Mouse (Mus musculus) regulatory T cell (primary cell): ENCODE data around the gene Dnajb12.

Experiments
- in situ Hi-C: fragments of 300-600 bp; cut with MboI, MseI; formaldehyde crosslinking; loops from one replicate; pipeline ENCODE4 v1.15.1; 2025; ENCODE audit warnings: high pct_unique_total_duplicates

The Dnajb12 gene

GRCm38 (mm10) chr10:59895460-59896186, 16.3 kb downstream of the Dnajb12 start:
- in situ Hi-C loops = no loop called here

- in situ Hi-C loops = no loop called here
Measured at GRCm38 (mm10) chr10:59896211-59896610, 16.9 kb downstream of the Dnajb12 start.

GRCm38 (mm10) chr10:59896911-59897331, 17.6 kb downstream of the Dnajb12 start:
- in situ Hi-C loops = no loop called here

- in situ Hi-C loops = no loop called here
Measured at GRCm38 (mm10) chr10:59897511-59897910, 18.2 kb downstream of the Dnajb12 start.

GRCm38 (mm10) chr10:59898180-59898778, 18.9 kb downstream of the Dnajb12 start:
- in situ Hi-C loops = no loop called here

- in situ Hi-C loops = no loop called here
Measured at GRCm38 (mm10) chr10:59898935-59899334, 19.6 kb downstream of the Dnajb12 start.

- in situ Hi-C loops = loop anchor here (5.0 to 25.0 kb wide), 3 partner anchors 53 to 838 kb away; partner anchors contain the start of gene Ddit4
Measured at GRCm38 (mm10) chr10:59899341-59900173, 20.2 kb downstream of the Dnajb12 start.

GRCm38 (mm10) chr10:59900174-59900435, 20.7 kb downstream of the Dnajb12 start:
- in situ Hi-C loops = loop anchor here (5.0 to 25.0 kb wide), 3 partner anchors 52 to 837 kb away; partner anchors contain the start of gene Ddit4

- in situ Hi-C loops = loop anchor here (5.0 to 25.0 kb wide), 3 partner anchors 51 to 836 kb away; partner anchors contain the start of gene Ddit4
Measured at GRCm38 (mm10) chr10:59900939-59901338, 21.6 kb downstream of the Dnajb12 start.

- in situ Hi-C loops = loop anchor here (5.0 to 25.0 kb wide), 3 partner anchors 51 to 836 kb away; partner anchors contain the start of gene Ddit4
Measured at GRCm38 (mm10) chr10:59901463-59901862, 22.1 kb downstream of the Dnajb12 start.

GRCm38 (mm10) chr10:59901986-59902605, 22.7 kb downstream of the Dnajb12 start:
- in situ Hi-C loops = loop anchor here (5.0 to 25.0 kb wide), 3 partner anchors 50 to 835 kb away; partner anchors contain the start of gene Ddit4

- in situ Hi-C loops = loop anchor here (5.0 to 25.0 kb wide), 3 partner anchors 50 to 835 kb away; partner anchors contain the start of gene Ddit4
Measured at GRCm38 (mm10) chr10:59902606-59902990, 23.2 kb downstream of the Dnajb12 start.

- in situ Hi-C loops = loop anchor here (5.0 to 25.0 kb wide), 3 partner anchors 49 to 834 kb away; partner anchors contain the start of gene Ddit4
Measured at GRCm38 (mm10) chr10:59903170-59903569, 23.8 kb downstream of the Dnajb12 start.

GRCm38 (mm10) chr10:59907080-59907609, 27.8 kb downstream of the Dnajb12 start:
- in situ Hi-C loops = loop anchor here (10.0 to 25.0 kb wide), 2 partner anchors 468 to 830 kb away; no protein-coding TSS in a partner anchor

GRCm38 (mm10) chr10:59907695-59908299, 28.4 kb downstream of the Dnajb12 start:
- in situ Hi-C loops = loop anchor here (10.0 to 25.0 kb wide), 2 partner anchors 467 to 830 kb away; no protein-coding TSS in a partner anchor

GRCm38 (mm10) chr10:59908776-59909315, 29.5 kb downstream of the Dnajb12 start:
- in situ Hi-C loops = loop anchor here (10.0 to 25.0 kb wide), 2 partner anchors 466 to 828 kb away; no protein-coding TSS in a partner anchor

GRCm38 (mm10) chr10:59909357-59909847, 30.0 kb downstream of the Dnajb12 start:
- in situ Hi-C loops = loop anchor here (10.0 to 25.0 kb wide), 2 partner anchors 465 to 828 kb away; no protein-coding TSS in a partner anchor

- in situ Hi-C loops = loop anchor here (25.0 kb wide), 1 partner anchor 826 kb away; no protein-coding TSS in a partner anchor
Measured at GRCm38 (mm10) chr10:59911091-59911490, 31.7 kb downstream of the Dnajb12 start.

GRCm38 (mm10) chr10:59911561-59912198, 32.3 kb downstream of the Dnajb12 start:
- in situ Hi-C loops = loop anchor here (25.0 kb wide), 1 partner anchor 826 kb away; no protein-coding TSS in a partner anchor
